In the genomic region with DNA sequence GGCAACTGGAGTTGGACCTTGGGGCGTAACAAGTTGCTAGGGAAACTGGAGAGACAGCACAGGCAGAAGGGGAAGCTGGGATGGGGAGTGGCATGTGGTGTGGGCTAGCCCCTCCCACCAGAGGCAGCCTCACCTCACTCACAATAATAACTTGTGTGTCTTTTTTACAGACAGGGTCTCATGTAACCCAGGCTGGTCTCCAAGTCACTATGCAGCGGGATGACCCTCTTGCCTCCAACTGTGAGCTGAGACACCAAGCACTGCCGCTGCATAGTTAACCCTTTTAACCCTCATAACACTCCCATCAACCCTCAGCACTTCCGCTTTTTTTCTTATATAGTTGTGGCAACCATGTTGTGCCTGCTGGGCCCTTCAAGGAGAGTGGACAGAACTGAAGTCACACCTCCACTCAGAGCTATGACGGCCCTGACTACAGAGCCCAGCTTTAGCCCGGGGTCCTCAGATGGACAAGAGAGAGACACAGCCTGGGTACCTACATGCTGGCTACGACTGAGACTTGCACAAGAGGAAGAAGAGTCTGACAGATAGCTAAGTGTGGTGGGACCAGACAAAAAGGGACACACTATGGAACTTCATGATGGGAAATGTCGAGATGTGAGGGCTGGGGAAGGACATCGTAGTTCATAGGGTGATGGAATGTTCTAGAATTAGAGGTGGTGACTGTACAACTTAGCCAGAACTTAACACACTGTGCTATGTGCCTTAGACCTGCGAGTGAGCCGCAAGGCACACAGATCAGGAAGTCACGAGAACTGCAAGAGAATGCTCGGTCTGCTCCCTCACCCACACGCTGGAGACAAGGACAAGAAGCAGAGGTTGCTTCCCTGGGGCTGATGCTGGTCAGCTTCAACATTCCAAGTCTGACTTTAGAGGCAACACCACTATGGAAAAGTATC, we compare ENCODE assay signal across 11 mouse cellular contexts. TPM values are rescaled to one million over a fixed set of nuclear protein-coding genes. Genes with fewer than 3 reads are reported as not detected.
DNase-seq lines count a peak whose midpoint lies in the region; ATAC-seq and TF ChIP-seq lines count a peak whose summit lies in the region.
"Had no signal": no experiment of that assay in that cellular context is flagged by ENCODE, and none has a peak within 500 bp of the region (broad histone marks: within the 10 kb centered on the region; RNA-seq: fewer than 3 reads in every experiment).

No protein-coding gene starts in this region.

- peak overlapping the region; percentile 14; the same call in 1 of the 2 replicates for H3K9ac ChIP-seq in intestine, embryonic 16.5 days (ENCODE audit: low read depth, low read length)
- H3K9ac ChIP-seq in intestine, postnatal 0 days (ENCODE audit: low read depth, low read length): no peak overlapping the region
- H3K9ac ChIP-seq in liver, postnatal 0 days (replicated peaks): no peak overlapping the region; the same call in 1 of the 2 replicates

- 0 out of 2 replicates have a peak, but pooled peaks cover 2% of the 10 kb centered on the region for H3K36me3 ChIP-seq in intestine, embryonic 16.5 days (ENCODE audit: control insufficient read depth, insufficient read depth, low read length)
- peaks cover 23% of the 10 kb centered on the region for H3K36me3 ChIP-seq in intestine, postnatal 0 days (ENCODE audit: control insufficient read depth, insufficient read depth)
- peaks cover 31% of the 10 kb centered on the region for H3K36me3 ChIP-seq in liver, postnatal 0 days (replicated peaks; ENCODE audit: insufficient read depth, low read length)

- no peaks in the 10 kb centered on the region for H3K9me3 ChIP-seq in intestine, embryonic 16.5 days (ENCODE audit: control insufficient read depth, low read length)
- no peaks in the 10 kb centered on the region for H3K9me3 ChIP-seq in intestine, postnatal 0 days (ENCODE audit: control insufficient read depth)
- H3K9me3 ChIP-seq in liver, postnatal 0 days (ENCODE audit: low read length): no peaks in the 10 kb centered on the region

- H3K4me2 ChIP-seq in intestine, embryonic 16.5 days (ENCODE audit: low read depth, low read length): no peak overlapping the region
- H3K4me2 ChIP-seq in intestine, postnatal 0 days (replicated peaks; ENCODE audit: low read depth): no peak overlapping the region
- H3K4me2 ChIP-seq in liver, postnatal 0 days (ENCODE audit: low read depth, low read length): peak overlapping the region; percentile 42; the same call in 1 of the 2 replicates

- TF ChIP-seq POLR2A in bone marrow, adult 2 months (IDR thresholded peaks at IDR 0.05; ENCODE audit: borderline replicate concordance, control insufficient read depth, low read depth, low read length): no peak

- no peak for TF ChIP-seq EP300 in liver, postnatal 0 days (IDR thresholded peaks at IDR 0.05; ENCODE audit: low read depth)

- no peak for ATAC-seq in intestine, embryonic 16.5 days
- ATAC-seq in intestine, postnatal 0 days: no peak
- ATAC-seq in liver, postnatal 0 days: peak; percentile 9; the same call in 1 of the 2 replicates

- WGBS in intestine, embryonic 16.5 days: 78% methylated on average over 14 of the region's 14 CpGs
- 80% methylated on average over 14 of the region's 14 CpGs for WGBS in intestine, postnatal 0 days
- WGBS in bone marrow, adult 2 months: 18% methylated on average over 14 of the region's 14 CpGs
- WGBS in liver, postnatal 0 days (ENCODE audit: insufficient replicate concordance): 43% methylated on average over 14 of the region's 14 CpGs

- no peaks in the 10 kb centered on the region for H3K27me3 ChIP-seq in intestine, embryonic 16.5 days (replicated peaks; ENCODE audit: control insufficient read depth, insufficient read depth, low read length)
- H3K27me3 ChIP-seq in intestine, postnatal 0 days (replicated peaks; ENCODE audit: control insufficient read depth, insufficient read depth, low read length): no peaks in the 10 kb centered on the region
- H3K27me3 ChIP-seq in liver, postnatal 0 days (ENCODE audit: insufficient read depth, low read length): no peaks in the 10 kb centered on the region

- H3K4me3 ChIP-seq in intestine, embryonic 16.5 days (ENCODE audit: low read length): no peak overlapping the region
- no peak overlapping the region for H3K4me3 ChIP-seq in intestine, postnatal 0 days (ENCODE audit: low read depth, low read length)
- H3K4me3 ChIP-seq in bone marrow, adult 2 months (replicated peaks; ENCODE audit: control insufficient read depth, low read depth, low read length): peak overlapping the region; percentile 46
- H3K4me3 ChIP-seq in liver, postnatal 0 days (ENCODE audit: low read depth, low read length): no peak overlapping the region
- H3K4me3 ChIP-seq: erythroblast, embryonic 14.5 days had no signal

- H3K27ac ChIP-seq in intestine, embryonic 16.5 days (ENCODE audit: low read length): no peak overlapping the region
- H3K27ac ChIP-seq in intestine, postnatal 0 days (ENCODE audit: low read depth, low read length): no peak overlapping the region
- H3K27ac ChIP-seq in bone marrow, adult 2 months (ENCODE audit: control insufficient read depth, insufficient read depth, low read depth, low read length, poor library complexity): peak overlapping the region; percentile 93
- H3K27ac ChIP-seq in liver, postnatal 0 days (ENCODE audit: low read depth): peak overlapping the region; percentile 95

- H3K4me1 ChIP-seq in intestine, embryonic 16.5 days (ENCODE audit: control insufficient read depth, insufficient read depth, low read length): peaks cover 8% of the 10 kb centered on the region; the same call in 1 of the 2 replicates
- no peaks in the 10 kb centered on the region for H3K4me1 ChIP-seq in intestine, postnatal 0 days (replicated peaks; ENCODE audit: control insufficient read depth, insufficient read depth, low read length)
- peaks cover 30% of the 10 kb centered on the region for H3K4me1 ChIP-seq in bone marrow, adult 2 months (ENCODE audit: control insufficient read depth, insufficient read depth, low read length)
- H3K4me1 ChIP-seq in liver, postnatal 0 days (ENCODE audit: insufficient read depth): peaks cover 55% of the 10 kb centered on the region

- peak; percentile 22 for DNase-seq in A20 (ENCODE audit: low read depth, low spot score)
- DNase-seq in liver, postnatal 0 days: peak; percentile 57
- no peak for DNase-seq in adrenal gland, postnatal 14 days
- DNase-seq in embryo, embryonic 9.5 days (ENCODE audit: extremely low spot score): no peak
- no peak for DNase-seq in urinary bladder, adult 18-20 months (ENCODE audit: low spot score in 2 of 2)
- DNase-seq: midbrain, embryonic 14.5 days; right cerebral cortex, postnatal 4 days had no signal

- no peak for TF ChIP-seq CTCF in intestine, postnatal 0 days (IDR thresholded peaks at IDR 0.05; ENCODE audit: low read depth)
- TF ChIP-seq CTCF in bone marrow, adult 2 months (IDR thresholded peaks at IDR 0.05; ENCODE audit: control insufficient read depth, insufficient read depth, low read length): peak; percentile 6; the same call in 1 of the 2 replicates
- no peak for TF ChIP-seq CTCF in liver, postnatal 0 days (IDR thresholded peaks at IDR 0.05; ENCODE audit: low read depth)

RNA-seq across cellular contexts. Expression of a gene that starts 9.3 kb away (rescaled TPM):
- 39.8 and 41.8 TPM in 2 replicates for polyA plus RNA-seq in intestine, embryonic 16.5 days (2015; fragmentation: Nextera tagmentation; extraction: Ambion mirVana)
- 14.4 and 15.4 TPM in 2 replicates for polyA plus RNA-seq in intestine, postnatal 0 days (2015; fragmentation: Nextera tagmentation; extraction: Ambion mirVana)
- 16.3 and 45.8 TPM in 2 replicates for polyA plus RNA-seq in bone marrow, adult 2 months (2011; ENCODE audit: insufficient read depth, insufficient read length, low replicate concordance, missing spikeins)
- polyA plus RNA-seq in liver, postnatal 0 days (2015; fragmentation: Nextera tagmentation; extraction: Ambion mirVana): 14.7 and 17.3 TPM in 2 replicates
- 12.8 and 24.1 TPM in 2 replicates for total RNA-seq in adrenal gland, postnatal 14 days (2021)

RNA-seq across cellular contexts. Expression of a gene that starts 9.5 kb away (rescaled TPM):
- 18.5 and 25.0 TPM in 2 replicates for polyA plus RNA-seq in intestine, embryonic 16.5 days (2015; fragmentation: Nextera tagmentation; extraction: Ambion mirVana)
- 12.2 and 14.4 TPM in 2 replicates for polyA plus RNA-seq in intestine, postnatal 0 days (2015; fragmentation: Nextera tagmentation; extraction: Ambion mirVana)
- 22.9 and 33.3 TPM in 2 replicates for polyA plus RNA-seq in bone marrow, adult 2 months (2011; ENCODE audit: insufficient read depth, insufficient read length, low replicate concordance, missing spikeins)
- 7.9 and 10.4 TPM in 2 replicates for polyA plus RNA-seq in liver, postnatal 0 days (2015; fragmentation: Nextera tagmentation; extraction: Ambion mirVana)
- total RNA-seq in adrenal gland, postnatal 14 days (2021): 12.1 and 12.6 TPM in 2 replicates

RNA-seq across cellular contexts. Expression of a gene that starts 14.6 kb away (rescaled TPM):
- polyA plus RNA-seq in intestine, embryonic 16.5 days (2015; fragmentation: Nextera tagmentation; extraction: Ambion mirVana): 18.3 and 49.9 TPM in 2 replicates
- polyA plus RNA-seq in intestine, postnatal 0 days (2015; fragmentation: Nextera tagmentation; extraction: Ambion mirVana): 38.4 and 38.6 TPM in 2 replicates
- polyA plus RNA-seq in bone marrow, adult 2 months (2011; ENCODE audit: insufficient read depth, insufficient read length, low replicate concordance, missing spikeins): 70.5 and 89.6 TPM in 2 replicates
- polyA plus RNA-seq in liver, postnatal 0 days (2015; fragmentation: Nextera tagmentation; extraction: Ambion mirVana): 45.8 and 46.1 TPM in 2 replicates
- total RNA-seq in adrenal gland, postnatal 14 days (2021): 224 and 226 TPM in 2 replicates

RNA-seq across cellular contexts. Expression of a gene that starts 35.6 kb away (rescaled TPM):
- 9.2 and 10.6 TPM in 2 replicates for polyA plus RNA-seq in intestine, embryonic 16.5 days (2015; fragmentation: Nextera tagmentation; extraction: Ambion mirVana)
- polyA plus RNA-seq in intestine, postnatal 0 days (2015; fragmentation: Nextera tagmentation; extraction: Ambion mirVana): 21.5 and 23.5 TPM in 2 replicates
- polyA plus RNA-seq in bone marrow, adult 2 months (2011; ENCODE audit: insufficient read depth, insufficient read length, low replicate concordance, missing spikeins): 7.0 and 22.1 TPM in 2 replicates
- 10.7 and 11.5 TPM in 2 replicates for polyA plus RNA-seq in liver, postnatal 0 days (2015; fragmentation: Nextera tagmentation; extraction: Ambion mirVana)
- total RNA-seq in adrenal gland, postnatal 14 days (2021): 53.5 and 58.0 TPM in 2 replicates

RNA-seq across cellular contexts. Expression of a gene that starts 49.6 kb away (rescaled TPM):
- 57.9 and 58.4 TPM in 2 replicates for polyA plus RNA-seq in intestine, embryonic 16.5 days (2015; fragmentation: Nextera tagmentation; extraction: Ambion mirVana)
- 41.3 and 49.5 TPM in 2 replicates for polyA plus RNA-seq in intestine, postnatal 0 days (2015; fragmentation: Nextera tagmentation; extraction: Ambion mirVana)
- polyA plus RNA-seq in bone marrow, adult 2 months (2011; ENCODE audit: insufficient read depth, insufficient read length, low replicate concordance, missing spikeins): 35.9 and 68.0 TPM in 2 replicates
- 16.4 and 19.0 TPM in 2 replicates for polyA plus RNA-seq in liver, postnatal 0 days (2015; fragmentation: Nextera tagmentation; extraction: Ambion mirVana)
- total RNA-seq in adrenal gland, postnatal 14 days (2021): 80.3 and 85.6 TPM in 2 replicates

Comparison
In these comparisons a context has a peak if more than half of its experiments do, and no peak if none do; other contexts are left out.
1. H3K27ac ChIP-seq: peak in bone marrow, adult 2 months (single experiment) and liver, postnatal 0 days (single experiment); none in intestine, embryonic 16.5 days (single experiment) and intestine, postnatal 0 days (single experiment).
2. DNase-seq: peak in A20 (single experiment) and liver, postnatal 0 days (single experiment); none in adrenal gland, postnatal 14 days (single experiment), embryo, embryonic 9.5 days (single experiment) and urinary bladder, adult 18-20 months (0 of 2).